Mouse (Mus musculus) kidney, postnatal 4 days (tissue): ENCODE data around the gene Pdpk1.

Experiments used
- DNase-seq, 2 experiments: peaks; one replicate each; pipeline ENCODE4 v3.0.0; 2021; ENCODE audit warnings: mixed read lengths in 2 of 2

The Pdpk1 gene

DNA sequence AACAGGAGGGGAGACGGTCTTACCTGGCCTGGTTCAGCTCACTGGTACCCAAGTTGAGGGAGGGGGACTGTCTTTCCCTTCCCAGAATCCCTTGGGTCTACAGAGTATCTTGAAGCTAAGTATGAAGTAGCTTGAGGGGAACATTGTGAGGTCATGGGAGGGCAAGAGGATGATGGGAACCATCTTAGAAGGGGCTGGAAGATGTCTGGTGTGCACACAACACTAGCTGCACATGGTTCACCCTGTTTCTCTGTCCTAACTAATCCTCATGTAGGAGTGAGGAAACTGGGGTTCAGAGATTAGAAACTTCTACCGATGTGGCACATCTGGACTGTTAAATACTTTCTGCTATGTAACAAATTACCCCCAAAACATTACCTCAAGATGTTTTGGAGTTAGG lies at the start of gene Pdpk1:
Gene Pdpk1 (minus strand): TSS at position 101 of the 400 bp plus-strand sequence.
- DNase-seq, result no peak

DNA sequence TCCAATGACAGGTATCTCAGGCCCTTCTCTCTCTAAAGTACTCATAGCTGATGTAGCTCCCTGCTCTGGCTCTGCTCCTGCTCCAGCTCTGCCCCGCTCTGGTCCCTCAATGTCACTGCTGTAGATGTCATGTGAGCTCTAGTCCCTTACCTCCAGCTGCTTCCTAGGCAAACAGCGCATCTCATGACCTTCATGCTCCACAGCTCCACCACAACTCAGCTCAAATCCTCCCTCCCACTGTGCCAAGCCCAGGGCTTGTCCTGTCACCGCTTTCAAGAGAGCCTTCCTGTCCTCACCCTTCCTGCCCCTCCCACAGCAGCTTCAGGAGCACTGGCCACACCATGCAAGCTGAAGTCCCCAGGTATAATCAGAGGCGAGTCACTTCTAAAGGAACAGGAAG lies 49.0 kb upstream of the Pdpk1 start:
- DNase-seq, result peak in 1 of 2 experiments; percentile 20

DNA sequence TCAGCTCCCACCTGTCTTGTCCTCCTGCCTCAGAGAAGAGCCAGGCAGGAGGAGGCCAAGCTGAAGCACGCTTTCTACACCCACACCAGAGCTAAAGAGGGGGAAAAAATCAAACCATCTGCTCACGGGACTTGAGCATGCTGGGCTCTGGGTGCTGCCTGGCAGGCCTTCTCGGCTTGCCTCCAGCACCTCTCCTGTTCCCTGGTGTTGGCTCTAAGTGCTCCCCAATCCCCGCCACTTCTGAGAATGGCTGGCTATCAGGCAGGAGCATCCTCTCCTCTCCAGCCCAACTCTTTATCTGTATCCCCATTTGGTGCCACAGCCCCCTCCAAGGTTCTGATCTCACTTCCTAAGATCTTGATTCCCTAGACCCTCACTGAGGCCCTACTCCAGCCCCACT lies 48.5 kb upstream of the Pdpk1 start:
- no peak for DNase-seq

DNA sequence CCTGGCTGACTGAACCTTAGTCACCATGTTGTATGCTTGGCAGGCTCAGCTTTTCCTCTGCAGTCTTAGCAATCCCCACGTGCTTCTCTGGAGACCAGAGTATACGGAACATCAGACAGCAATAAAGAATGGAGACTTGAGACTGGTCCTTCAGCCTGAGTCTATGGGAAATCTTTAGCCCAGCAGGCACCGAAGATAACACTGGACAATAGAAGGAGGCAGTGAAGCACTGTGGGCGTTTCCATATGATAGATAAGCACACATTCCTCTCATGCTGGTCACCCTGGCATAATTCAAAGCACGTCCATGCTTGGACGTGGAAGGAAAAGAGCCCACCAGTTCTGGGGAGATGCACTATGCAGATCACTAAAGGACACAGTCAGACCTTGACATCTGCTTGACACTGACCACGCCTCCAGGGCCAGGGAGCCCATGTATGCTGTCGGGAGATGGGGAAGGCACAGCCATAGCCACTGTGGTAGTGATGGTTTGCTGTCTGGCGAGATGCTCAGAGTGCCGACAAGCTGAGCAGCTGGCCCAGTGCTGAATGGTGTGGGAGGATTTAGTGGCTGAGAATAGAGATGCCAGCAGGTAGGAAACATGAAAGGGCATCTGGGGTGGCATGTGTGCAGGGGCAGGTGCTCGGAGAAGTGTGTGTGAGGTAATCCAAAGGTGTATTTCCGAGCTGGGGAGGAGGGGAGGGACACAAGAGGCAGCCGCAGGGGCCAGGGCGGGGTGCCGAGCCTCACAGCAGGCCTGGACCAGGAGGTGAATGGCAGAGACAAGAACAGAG lies 46.5 kb upstream of the Pdpk1 start:
- DNase-seq, result no peak

DNA sequence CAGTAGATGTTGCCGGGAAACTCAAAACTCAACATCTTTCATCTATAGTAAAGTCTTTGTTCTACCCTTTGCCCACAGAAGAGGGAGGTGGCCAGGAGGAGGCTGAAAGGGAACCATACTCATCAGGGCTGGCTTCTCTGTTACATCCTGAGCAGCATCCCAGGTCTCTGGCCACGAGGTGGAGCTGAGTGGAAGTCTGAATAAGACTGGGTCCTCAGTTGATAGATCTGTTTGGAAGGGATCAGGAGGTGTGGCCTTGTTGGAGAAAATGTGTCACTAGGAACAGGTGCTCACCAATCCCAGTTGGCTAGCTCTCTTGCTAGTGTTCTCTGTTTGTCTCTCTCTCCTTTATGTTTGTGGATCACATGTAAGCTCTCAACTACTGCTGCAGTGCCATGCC lies 44.6 kb upstream of the Pdpk1 start:
- DNase-seq, result no peak

DNA sequence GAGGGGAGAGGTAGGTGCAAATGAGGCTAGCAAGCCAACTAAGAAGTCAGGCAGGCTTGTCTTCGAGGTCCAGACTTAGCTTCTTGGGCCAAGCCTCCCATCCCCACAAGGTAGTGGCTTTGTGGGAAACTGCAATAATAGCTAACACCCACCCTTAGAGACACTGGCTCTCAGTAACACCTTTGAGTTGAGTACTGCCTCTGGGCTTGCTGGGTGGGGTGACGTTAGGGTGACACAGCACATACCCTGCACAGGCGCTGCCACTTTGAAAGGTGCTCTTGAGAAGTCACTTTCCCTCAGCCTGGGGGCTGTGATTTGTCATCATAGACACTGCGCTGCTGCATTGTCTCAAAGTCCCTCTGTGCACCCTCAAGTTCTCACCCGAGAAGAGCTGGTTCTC lies 43.0 kb upstream of the Pdpk1 start:
- DNase-seq, result no peak

DNA sequence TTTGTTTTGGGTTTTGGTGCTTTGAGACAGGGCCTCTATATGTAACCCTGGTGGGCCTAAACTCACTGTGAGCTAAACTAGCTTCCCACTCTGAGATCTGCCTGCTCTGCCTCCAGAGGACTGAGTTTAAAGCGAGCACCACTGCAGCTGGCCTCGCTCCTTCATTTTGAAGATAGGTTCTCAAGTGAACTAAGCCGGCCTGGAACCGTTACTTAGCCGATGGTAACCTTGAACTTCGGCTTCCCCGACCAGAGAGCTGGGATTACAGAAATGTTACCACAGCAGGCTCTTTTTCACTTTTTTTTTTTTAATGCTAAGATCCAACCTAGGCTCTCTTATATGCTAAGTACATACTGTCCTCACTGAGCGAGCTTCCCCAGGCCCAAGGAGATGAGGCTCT lies 42.5 kb upstream of the Pdpk1 start:
- no peak for DNase-seq

DNA sequence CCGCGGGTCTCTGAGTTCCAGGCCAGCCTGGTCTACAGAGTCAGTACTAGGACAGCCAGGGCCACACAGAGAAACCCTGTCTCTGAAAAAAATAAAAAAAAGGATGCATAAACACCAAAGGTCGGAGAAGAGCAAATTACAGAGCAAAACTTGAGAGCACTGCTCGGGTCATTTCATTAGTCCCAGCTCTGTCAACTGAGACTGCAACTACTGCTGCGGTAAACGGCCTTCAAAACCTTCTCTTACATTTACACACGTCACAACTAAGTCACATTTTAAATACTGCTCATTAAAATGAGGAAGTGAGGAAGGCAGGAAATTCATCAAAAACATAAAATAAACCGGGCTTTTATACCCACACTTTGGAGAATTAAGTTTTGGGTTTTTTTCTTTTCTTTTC lies 42.1 kb upstream of the Pdpk1 start:
- no peak for DNase-seq

DNA sequence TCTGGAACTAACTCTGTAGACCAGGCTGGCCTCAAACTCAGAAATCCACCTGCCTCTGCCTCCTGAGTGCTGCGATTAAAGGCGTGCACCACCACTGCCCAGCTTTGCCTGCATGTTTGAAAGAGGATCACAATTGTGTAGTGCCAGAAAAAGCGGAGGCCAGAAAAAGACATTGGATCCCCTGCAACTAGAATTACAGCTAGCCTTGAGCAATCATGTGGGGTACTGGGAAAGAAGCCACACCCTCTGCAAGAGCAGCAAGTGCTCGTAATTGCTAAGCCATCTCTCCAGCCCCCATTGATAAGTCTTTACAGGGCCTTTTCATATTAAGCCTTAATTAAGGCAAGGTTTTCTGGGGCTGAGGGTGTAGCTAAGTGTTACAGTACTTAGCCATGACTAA lies 40.8 kb upstream of the Pdpk1 start:
- DNase-seq, result no peak

DNA sequence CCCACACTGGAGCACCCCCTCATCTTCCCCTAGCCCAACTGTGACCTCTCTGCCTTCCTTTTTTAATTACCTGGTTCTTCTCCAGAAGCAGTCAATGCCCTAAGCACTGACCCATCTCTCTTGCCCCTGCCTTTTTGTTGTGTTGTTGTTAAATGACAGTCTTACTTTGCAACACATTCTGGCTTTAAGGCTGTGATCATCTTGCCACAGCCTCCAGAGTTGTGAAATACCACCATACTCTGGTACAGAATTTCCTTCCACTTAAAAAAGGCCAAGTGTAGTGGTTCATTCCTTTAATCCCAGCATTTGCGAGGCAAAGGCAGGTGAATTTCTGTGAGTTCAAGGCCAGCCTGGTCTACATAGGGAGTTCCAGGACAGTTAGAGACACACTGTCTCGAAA lies 40.2 kb upstream of the Pdpk1 start:
- no peak for DNase-seq

DNA sequence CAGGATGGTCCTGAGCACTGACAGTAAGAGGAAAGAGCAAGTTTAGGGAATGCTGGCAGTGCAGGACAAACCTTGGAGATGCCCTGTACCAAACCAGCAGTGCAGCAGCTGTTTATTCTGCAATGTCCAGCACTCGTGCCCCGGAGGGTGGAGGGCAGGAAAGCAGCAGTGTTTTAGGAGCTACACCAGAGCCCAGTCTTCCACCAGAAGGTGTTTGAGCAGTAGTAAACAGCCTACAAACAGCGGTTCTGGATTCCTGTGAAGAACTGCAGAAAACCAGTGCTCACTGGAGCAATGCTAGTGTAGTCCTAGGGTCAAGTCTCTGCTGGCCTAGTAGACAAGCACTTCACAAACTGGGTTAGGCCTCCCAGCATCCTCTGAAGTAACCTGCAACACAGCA lies 23.5 kb upstream of the Pdpk1 start:
- DNase-seq, result no peak

DNA sequence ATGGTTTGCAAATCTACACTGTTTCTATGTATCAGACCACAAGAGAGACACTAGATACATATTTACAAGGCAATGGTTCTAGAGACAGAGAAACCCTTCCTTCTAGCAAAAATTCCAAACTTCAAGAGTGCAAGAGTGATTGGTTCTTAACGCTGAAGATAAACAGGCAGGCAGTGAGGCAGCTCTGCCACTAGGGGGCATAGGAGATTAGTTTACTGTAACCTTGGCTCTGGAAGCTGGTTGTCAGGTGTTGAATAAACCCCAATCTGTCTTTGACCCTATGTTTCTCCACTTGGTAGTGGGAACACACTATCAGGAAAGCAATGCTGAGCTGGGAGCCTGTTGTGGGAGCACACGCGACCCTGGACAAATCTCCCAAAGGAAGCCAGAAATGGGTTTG lies 22.7 kb upstream of the Pdpk1 start:
- peak; percentile 77 to 82 for DNase-seq

DNA sequence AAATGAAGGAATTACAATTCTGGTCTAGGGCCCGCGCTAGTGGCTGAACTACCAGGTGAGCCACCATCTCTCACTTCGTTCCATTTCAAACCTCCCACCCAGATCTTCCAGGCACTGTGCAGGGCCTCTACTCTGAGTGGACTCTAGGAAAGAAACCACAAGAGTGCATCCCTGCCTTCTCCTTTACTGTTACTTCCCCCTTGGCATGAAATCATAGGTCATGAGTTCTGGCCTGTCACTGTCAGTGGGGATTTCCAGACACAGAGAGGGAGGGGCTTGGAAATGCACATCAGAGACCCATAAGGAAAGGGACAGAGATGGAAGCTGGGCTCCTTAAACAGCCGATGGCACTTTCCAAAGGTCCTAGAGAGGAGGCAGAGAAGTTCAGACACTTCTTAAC lies 21.0 kb upstream of the Pdpk1 start:
- DNase-seq, result no peak

DNA sequence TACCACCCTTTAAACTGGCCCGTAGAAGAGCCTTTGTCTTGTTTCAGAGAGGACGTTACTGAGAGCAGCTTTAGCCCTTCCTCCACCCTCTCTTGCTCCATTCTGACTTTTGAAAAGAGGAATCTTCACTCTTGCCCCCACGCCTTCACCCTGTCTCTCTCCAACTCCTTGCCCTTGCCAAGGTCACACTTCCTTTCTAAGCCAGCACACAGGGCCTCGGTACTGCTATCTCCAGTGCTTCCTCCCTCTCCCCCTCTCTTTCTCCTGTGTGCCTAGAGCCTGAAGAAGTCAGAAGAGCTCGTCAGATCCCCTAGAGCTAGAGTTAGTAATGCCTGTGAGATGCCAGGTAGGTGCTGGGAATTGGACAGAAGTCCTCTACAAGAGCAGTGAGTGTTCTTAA lies 20.0 kb upstream of the Pdpk1 start:
- DNase-seq, result no peak

DNA sequence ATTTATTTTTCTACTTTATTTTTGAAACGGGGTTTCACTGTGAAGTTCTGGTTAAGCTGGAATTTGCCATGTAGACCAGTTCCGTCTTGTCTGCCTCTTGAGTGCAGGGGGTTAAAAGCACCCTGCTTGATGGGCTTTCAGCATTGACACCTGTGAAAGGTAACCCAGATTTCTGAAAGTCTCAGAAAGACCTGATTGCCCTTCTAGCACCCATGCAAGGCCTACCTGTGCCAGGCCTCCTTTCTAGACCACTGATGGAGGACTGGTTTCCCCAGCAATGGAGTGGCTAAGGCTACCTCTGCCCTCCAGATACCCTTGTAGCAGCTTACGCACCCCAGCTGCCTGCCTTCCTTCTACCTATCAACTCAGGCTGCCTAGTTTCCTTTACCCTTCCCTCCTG lies 19.4 kb upstream of the Pdpk1 start:
- DNase-seq, result no peak

DNA sequence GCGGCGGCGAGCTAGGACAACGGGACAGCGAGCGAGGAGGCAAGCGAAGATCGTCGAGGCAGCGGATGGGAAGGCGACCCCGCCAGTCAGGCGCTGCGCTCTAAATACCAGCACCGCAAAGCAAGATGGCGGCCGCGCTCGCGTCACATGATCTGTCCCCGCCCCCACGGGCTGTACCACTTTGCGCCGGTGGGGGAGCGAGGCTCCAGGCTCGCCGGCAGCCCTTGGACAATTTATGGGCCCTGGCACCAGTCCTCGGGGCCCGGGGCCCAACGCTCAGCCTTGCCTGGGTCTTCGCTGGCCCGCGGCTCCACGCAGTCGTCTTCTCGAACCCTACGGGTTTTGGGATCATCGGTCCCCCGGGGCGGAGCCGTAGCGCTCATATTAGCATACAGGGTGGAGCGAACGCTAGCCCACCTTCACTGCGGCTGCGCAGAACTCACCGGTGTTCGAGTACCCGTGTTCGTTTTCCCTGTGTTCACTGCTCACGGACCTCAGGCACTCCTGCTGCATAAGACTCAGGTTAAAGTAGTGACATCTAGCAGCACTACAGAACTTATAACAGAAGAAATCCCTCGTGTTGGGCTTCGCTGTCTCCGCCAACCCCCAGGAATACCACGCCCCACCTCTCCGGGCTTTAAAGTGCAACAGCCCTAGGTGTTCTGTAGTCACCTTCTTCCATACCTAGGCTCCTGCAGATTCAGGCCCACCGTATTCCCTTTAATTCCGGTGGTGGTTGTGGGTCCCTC lies 18.8 kb upstream of the Pdpk1 start, which contains the start of gene Atp6v0c:
Gene Atp6v0c (minus strand): TSS at position 386 of the 749 bp plus-strand sequence.
- DNase-seq, result peak; percentile 97 to 98

DNA sequence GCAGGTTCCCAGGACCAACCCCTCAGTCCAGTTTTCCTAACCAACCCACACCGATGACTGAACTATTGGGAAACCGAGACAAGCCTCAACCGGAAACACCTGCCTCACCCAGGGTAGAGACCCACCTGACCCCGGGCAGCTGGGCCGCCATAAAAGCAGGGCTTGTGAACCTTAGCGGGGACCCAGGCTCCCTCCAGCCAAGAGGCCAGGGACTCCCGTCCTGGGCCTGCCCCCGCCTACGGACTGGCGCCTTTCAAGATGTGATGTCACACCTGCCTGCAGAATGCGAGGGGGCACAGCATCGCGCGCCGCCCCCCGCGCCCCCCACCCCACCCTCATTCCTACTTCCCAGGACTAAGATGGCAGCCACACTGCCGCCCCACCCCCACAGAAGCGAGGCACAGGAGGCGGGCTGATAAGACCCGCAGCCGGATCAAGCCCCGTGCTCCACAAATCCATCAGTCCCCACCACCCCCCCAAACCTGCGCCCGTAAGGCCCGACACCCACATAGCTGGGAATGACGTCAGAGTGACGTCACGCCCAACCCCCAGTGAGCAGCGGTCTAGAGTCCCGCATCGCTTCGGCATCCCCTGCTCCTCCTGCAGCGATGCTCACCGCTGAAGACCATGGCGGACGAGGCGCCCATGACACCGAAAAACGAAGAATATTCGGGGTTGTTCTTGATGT lies 18.0 kb upstream of the Pdpk1 start:
- DNase-seq, result peak; percentile 73 to 80

DNA sequence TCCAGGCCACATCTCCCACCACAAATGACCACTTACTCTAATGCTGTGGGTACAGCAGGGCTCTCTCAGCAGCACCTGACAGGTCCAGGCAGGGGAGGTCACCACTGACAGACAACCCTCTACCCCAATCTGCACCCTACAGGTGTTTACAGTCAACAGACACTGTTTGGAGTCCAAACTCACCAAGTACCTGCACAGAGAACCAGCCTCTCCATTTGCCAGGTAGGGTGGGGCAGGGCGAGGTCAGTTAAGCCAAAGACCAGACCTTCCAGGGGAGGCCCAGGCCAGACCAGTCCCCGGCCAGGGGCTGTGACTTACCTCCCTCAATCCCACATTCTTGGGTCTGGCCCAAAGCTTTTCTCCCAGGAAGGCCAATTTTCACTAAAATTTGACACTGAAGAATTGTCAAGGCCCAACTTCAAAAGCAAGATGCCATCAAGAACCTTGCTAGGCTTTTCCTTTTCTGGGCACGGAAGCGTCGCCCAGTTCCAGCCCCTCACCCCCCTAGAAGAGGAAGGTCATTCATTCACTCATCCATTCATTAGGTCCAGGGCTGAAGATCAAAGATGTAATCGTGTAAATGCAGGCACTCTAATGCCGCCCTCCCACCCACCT lies 17.3 kb upstream of the Pdpk1 start:
- DNase-seq, result no peak

DNA sequence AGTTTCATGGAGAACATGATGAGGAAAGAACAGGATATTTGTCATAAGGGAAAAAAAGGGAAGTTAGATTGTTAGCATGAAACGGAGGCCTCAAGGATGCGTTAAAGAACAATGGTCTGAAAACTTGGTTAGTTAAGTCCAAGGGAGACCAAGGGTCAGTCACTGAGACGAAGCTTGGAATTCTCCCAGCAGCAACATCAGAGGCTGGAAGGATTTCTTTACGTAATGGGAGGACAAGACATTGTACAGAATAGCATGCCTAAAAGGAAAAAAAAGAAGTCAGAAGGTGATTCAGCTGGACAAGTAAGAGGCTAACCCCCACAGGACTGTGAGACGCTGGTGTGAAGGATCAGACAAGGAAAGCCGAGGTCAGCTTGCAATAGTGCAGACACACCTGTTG lies 16.4 kb upstream of the Pdpk1 start:
- no peak for DNase-seq

DNA sequence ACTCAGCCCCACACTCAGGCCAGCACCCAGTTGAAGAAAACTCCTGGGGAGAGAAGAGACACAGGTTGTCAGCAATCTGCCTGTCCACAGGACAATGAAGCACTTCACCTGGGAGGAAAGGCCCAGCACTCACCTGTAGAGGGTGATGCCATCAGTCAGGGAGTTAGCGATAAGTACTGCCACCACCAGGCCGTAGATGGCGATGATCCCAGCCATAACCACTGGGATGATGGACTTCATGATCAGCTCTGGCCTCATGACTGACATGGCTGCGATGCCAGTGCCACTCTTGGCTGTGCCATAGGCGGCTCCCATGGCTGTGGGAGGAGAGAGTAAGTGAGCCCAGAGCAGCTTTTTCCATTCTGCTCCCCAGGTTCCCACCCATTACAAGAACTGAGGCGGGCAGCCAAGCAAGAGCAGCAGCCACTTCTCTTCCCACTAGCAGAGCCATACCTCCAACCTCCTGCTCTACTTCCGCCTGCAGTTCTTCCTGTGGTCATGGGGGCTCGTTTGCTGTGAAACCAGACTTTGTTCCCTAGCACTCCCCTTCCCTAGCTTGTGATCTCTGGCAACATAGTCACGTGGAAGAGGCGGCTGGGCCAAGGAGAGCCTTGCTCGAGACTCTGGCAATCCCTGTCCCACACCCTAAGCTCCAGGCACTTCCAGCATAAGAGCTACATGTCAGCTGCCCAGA lies 14.0 kb upstream of the Pdpk1 start:
- peak; percentile 33 to 49 for DNase-seq

DNA sequence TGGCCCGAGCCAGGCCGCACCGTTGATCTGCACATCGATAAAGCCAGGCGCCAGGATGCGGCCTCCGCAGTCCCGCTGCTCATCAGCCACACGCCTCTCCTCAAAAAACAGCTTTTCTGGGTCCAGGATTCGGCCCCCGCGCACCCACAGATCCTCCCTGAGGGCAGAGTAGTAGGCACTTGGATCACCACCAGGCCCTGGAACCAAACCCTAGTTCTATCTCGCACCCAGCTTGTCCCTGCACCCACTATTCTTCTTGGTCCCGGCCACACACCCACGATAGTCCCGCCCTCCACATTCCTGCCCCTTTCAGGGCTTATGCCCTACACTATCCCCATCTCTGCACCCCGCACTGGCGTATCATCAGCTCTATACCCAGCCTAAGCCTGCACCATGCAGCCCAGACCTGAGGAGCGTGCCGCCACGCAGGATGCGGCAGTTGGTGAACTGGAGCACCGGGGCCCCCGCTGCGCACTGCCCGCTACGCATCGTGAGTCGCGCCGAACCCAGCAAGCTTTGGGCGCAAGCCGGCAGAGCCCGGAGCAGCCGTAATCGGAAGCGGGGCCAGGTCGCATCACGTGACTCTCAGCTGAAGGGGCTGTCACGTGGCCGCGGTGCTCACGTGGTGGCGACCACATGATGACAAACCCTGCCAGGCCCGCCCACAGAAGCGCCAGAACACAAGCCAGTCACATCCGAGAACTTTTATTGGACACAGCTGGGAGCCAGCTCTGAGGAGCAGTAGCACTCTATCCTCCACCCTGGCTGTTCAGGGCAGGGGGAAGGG lies 12.6 kb upstream of the Pdpk1 start, which contains the start of gene Amdhd2:
Gene Amdhd2 (minus strand): TSS at position 591 of the 787 bp plus-strand sequence.
- DNase-seq, result peak; percentile 99
